Mouse (Mus musculus) common myeloid progenitor, adult 5-6 weeks (primary cell): ENCODE measurements at regions not wholly inside any gene's neighbourhood (a gene's known extent, or its start where the extent isn't known, plus 50 kb on each side); places are given as distances from the start of the nearest gene placed in this dataset.
"Not testable (repeated sequence)": the region's sequence is repeated elsewhere in the genome, so short reads cannot be mapped to it uniquely, and the experiment has no call there.

Experiments used
- ATAC-seq: replicated peaks from 2 replicates; pipeline ENCODE4 v1.8.0; 2016; ENCODE audit warnings: low read depth, mild to moderate bottlenecking, moderate TSS enrichment, inconsistent platforms; ENCODE audit not compliant: poor library complexity, severe bottlenecking

- ATAC-seq: no peak
These were observed 73.8 kb upstream of the Spata13 start for GRCm38 (mm10) chr14:60559826-60560529.

- ATAC-seq: no peak
These were observed 57.5 kb upstream of the Spata13 start for GRCm38 (mm10) chr14:60576281-60576680.

GRCm38 (mm10) chr14:60580131-60580530, 53.7 kb upstream of the Spata13 start:
- not testable (repeated sequence) for ATAC-seq
